Mouse (Mus musculus): ENCODE results near the gene Mrpl14.

GRCm38 (mm10) chr17:45737078-45737601 is 51.0 kb downstream of the Mrpl14 start:
- TF ChIP-seq CTCF (conservative IDR thresholded peaks at IDR 0.05; ENCODE audit: insufficient read depth, insufficient read length, low read depth, low read length) (no peak), POLR2A (IDR thresholded peaks at IDR 0.05; ENCODE audit: low read depth, low read length) (no peak)

Data from kidney, adult 2 months (tissue).